Mouse (Mus musculus): ENCODE results near the gene Itln1.

Gene Itln1

DNA sequence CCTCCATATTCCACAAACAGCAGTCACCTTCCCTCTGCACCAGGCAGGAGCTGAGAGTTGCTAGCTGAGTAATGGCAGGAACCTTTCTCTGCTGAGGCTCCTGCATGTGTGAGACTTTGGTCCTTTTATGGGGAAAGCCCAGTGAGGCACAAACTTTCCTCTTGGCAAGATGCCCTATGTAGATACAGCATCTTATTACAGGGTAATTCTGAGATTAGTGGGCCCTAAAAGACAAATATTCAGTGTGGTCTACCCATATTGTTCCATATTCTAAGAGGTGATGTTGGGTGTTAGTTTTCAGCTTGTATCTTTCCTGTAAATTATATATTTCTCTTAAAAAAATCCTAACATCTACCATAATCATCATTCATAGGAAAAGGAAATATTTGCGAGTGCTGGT lies at the start of gene Itln1:
Gene Itln1, minus strand, starts transcription at position 101 of the 400 bp plus-strand sequence.
- DNase-seq (ENCODE audit: low read depth), result no peak

DNA sequence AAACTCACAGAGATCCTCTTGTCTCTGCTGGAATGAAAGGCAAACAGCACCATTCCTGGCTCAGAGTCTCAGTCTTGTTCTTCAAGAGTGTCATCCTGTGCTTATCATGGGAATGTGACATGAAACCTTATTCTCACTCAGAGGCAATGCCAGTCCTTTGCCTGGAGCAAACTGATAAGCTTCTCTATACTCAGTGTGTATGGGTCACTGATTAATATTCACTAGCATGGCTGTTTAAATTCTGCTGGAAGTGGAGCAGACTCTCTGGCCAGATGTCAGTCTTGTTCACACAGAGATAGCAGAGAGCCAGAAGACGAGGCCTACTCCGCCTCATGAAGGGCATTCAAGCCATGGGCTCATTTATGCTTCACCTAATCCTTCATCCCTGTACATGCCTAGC lies 49.5 kb upstream of the Itln1 start:
- no peak for DNase-seq (ENCODE audit: low read depth)

GRCm38 (mm10) chr1:171577168-171577567 lies 42.1 kb upstream of the Itln1 start:
- DNase-seq (ENCODE audit: low read depth), result no peak

DNA sequence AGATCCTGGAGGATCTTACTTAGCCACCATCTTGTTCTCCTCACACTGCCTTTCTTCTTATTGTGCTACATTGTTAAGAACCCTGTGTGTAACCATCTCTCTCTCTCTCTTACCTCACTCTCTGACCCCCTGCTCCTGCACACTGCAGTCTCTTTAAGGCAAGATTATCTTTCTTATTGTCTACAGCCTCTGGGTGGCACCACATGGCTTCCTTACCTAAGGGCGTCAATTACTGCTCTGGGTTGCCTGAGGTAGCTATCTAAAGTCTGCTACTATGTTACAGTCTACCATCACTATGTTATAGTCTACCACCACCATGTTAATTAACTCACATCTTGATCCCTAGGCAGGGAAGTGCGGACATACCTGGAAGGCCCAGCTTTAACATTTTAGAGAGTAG lies 33.3 kb upstream of the Itln1 start:
- DNase-seq (ENCODE audit: low read depth), result no peak

DNA sequence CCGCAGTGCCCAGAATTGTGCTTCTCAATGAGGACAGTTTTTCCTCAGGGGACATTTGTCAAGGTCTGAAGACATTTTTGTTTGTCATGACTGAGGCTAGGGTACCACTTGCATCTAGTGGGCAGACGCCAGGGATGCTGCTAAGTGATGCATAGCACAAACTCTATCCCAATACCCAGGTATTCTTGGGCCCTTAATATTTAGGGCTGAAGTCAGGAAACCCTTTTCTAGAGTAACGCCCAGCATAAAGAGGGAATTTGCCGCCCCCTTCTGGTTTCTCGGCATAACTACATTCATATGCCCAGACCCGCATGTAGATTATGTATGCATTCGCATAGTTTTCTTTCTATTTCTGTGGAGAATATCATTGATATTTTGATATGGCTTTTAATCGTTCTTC lies 31.7 kb upstream of the Itln1 start:
- DNase-seq (ENCODE audit: low read depth), result no peak

DNA sequence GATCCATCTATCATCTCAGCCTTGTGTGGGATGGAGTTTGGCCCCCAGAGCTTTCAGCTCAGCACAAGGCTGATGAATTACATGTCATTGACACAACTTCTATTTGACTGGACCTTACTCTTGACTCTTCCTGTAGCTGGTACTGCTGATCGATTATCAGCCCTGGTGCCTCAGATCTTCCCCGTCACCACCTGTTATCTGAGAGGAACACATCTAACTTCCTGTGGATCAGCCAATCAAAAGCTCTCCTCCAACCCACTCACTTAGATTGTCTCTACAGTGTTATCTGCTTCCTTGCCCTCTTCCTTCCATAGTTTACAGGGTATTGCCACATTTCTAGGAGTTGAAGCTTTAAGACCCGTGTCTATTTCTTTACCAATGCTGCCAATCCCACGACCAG lies 30.8 kb upstream of the Itln1 start:
- no peak for DNase-seq (ENCODE audit: low read depth)

DNA sequence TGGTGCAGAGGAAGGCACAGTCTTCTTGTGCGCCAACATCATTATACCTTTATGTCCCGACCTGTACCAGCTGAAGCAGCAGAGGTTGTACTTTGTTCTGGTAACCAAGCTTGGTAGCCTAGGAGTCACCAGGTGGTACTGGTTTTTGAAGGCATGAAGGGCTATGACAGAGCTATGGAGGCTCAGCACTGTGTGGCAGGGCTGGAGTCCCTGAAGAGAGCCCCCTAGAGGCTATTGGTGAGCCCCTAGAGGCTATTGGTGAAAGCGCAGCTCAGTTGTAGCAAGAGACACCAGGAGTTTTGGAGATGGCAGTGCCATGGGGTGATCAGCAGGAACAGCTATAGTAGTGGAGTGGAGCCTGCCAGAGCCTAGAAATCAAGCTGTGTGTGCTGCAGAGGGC lies 29.2 kb upstream of the Itln1 start:
- no peak for DNase-seq (ENCODE audit: low read depth)

DNA sequence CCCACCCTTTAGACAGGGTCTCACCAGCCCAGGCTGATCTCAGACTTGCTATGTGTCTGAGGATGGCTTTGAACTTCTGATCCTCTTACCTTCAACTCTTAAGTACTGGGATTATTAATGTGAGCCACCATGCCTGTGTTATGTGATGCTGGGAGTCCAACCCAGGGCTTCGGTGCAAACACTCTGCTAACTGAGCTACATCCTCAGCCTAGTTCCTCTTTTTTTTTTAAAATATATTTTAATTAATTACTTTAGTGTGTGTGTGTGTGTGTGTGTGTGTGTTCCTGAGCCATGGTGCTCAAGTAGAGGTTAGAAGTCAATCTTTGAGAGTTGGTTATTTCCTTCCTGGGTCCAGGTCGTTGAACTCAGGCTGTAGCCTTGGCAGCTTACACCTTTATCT lies 27.9 kb upstream of the Itln1 start:
- DNase-seq (ENCODE audit: low read depth), result no peak

GRCm38 (mm10) chr1:171561639-171562225 lies 26.6 kb upstream of the Itln1 start:
- DNase-seq (ENCODE audit: low read depth), result no peak

- no peak for DNase-seq (ENCODE audit: low read depth)
These were observed 26.1 kb upstream of the Itln1 start for GRCm38 (mm10) chr1:171561200-171561599.

DNA sequence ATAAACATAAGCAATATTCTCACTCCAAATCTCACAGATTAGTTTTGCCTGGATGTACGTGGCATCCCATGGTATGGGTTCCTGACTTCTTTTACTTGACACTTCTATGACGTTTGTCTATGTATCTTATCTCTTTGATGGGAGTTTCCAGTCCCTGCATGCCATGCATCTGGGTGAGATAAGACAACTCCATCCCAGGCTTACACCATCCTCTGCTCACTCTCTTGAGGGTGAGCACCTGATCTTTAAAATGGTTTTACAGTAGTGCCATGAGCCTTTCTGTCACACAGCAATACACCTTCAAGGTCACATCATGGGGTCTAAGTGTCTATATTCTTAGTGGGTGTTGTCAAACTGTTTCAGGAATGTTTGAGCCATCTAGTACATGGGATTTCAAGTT lies 25.2 kb upstream of the Itln1 start:
- no peak for DNase-seq (ENCODE audit: low read depth)

GRCm38 (mm10) chr1:171558898-171559297 lies 23.8 kb upstream of the Itln1 start, which contains the start of gene Cd244a:
Cd244a (plus strand) TSS chr1:171559193.
- no peak for DNase-seq (ENCODE audit: low read depth)

GRCm38 (mm10) chr1:171558407-171558806 lies 23.3 kb upstream of the Itln1 start:
- DNase-seq (ENCODE audit: low read depth), result no peak

DNA sequence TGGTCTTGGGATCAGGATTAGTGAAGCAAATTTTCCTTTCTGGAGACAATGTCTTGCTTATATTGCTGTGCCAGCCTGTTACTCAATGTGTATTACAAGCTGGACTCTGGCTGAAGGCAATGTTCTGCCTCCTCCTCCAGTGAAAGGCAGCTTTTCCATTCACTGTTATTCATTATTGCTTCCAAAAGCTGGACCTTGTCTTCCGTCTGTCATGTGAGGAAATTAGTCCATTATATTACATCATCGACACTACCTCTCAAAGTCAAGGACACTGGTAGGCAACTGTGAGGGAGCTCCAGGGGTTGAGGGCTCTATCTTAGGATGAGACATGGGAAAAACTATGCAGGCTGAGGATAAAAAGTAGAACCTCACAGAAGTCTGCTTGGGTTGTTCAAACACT lies 21.3 kb upstream of the Itln1 start:
- DNase-seq (ENCODE audit: low read depth), result no peak

- no peak for DNase-seq (ENCODE audit: low read depth)
These were observed 18.6 kb upstream of the Itln1 start for GRCm38 (mm10) chr1:171553359-171554341.

DNA sequence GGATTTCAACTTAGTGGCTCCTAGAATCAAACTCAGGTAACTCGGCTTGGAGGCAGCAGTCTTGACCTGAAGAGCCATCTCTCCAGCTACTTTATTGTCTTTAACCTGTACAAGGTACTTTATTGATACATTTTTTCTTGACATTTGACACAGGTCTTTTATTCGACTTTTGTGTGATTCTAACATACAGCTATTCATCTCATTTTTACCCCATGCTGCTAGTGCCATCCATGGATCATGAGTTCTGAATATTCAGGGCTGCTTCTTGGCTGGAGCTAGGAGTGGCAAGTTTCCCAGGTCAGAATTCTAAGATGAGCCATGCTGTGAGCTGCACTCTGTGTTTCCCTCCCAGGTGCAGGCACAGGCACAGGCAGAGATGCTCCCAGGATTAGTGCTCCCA lies 17.1 kb upstream of the Itln1 start:
- DNase-seq (ENCODE audit: low read depth), result no peak

GRCm38 (mm10) chr1:171551326-171551725 lies 16.2 kb upstream of the Itln1 start:
- DNase-seq (ENCODE audit: low read depth), result no peak

- no peak for DNase-seq (ENCODE audit: low read depth)
These were observed 5.6 kb upstream of the Itln1 start for GRCm38 (mm10) chr1:171540694-171541093.

DNA sequence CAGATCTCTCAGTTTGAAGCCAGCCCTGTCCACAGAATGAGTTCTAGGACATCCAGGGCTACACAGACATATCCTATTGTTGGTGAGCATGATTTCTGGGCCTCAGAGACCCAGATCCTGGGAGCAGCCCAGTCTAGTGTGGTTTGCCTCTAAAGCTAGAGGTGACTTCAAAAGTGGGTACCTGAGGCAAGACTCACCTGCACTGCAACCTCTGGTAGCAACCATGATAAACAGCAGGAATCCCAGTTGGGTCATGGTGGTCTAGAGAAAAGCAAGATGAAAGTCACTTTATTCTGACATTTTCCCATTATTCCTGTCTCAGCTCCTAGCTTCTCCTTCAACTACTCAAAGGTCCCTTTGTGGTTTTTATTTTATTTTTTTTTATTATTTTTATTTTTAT lies 537 bp downstream of the Itln1 start:
- no peak for DNase-seq (ENCODE audit: low read depth)

DNA sequence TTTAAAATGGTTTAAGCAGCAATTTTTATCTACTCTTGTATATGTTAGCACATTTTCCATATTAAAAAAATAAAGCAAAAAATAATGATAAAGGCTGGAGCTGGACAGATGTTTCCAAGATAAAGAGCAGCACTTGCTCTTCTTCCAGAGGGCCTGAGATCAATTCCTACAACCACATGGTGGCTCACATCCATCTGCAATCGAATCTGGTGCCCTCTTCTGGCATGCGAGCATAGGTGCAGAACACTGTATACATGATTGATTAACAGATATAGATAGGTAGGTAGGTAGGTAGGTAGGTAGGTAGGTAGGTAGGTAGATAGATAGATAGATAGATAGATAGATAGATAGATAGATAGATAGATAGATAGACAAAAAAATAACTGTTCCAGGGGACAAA lies 2.3 kb downstream of the Itln1 start:
- DNase-seq (ENCODE audit: low read depth), result no peak

- no peak for DNase-seq (ENCODE audit: low read depth)
These were observed 3.7 kb downstream of the Itln1 start for GRCm38 (mm10) chr1:171531367-171531766.

DNA sequence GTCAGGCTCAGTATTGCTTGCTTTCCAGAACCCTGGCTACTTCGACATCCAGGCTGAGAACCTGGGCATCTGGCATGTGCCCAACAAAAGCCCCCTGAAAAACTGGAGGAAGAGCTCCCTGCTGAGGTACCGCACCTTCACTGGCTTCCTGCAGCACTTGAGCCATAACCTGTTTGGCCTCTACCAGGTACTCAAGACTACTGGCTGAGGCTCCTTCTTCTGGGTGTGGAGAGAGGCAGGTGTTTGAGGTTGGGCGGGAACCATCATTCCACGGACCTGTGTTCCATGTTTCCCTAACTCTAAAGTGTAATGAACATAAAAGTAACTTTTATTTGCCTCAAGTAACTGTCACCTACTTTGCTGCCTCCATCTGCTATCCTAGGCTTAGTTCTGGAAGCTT lies 19.5 kb downstream of the Itln1 start:
- no peak for DNase-seq (ENCODE audit: low read depth)

DNA sequence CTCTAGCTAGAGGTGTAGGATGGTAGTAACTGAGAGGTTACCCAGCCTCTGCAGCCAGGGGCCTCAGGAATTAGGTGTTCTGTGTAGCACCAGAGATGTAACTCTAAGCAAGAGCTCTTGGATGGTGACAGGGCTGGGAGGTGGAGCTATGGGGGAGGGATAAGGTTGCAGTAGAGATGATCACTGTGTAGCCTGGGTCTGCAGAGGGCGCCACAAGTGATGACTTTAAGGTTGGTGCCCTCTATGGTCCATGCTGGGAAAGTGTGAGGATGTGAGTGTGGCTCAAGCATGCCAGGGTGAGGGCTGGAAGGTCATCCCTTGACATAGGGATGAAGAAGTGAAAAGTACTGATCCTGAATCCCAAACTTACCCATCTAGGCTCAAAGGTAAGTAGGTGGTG lies 20.1 kb downstream of the Itln1 start:
- no peak for DNase-seq (ENCODE audit: low read depth)

GRCm38 (mm10) chr1:171513760-171514159 lies 21.3 kb downstream of the Itln1 start:
- no peak for DNase-seq (ENCODE audit: low read depth)

Measured in fibroblast of lung, adult 2 months (primary cell).